Mouse (Mus musculus) bone marrow, adult 2 months (tissue): Measurements from ENCODE around the gene 9330159F19Rik.

Source experiments
- CTCF ChIP-seq: fragments of 200-500 bp; IDR thresholded peaks from 2 replicates; pipeline ENCODE4 v1.5.1; 2011; ENCODE audit warnings: low read length, control low read depth; ENCODE audit not compliant: control insufficient read depth, insufficient read depth
- POLR2A ChIP-seq: fragments of 200-500 bp; IDR thresholded peaks from 2 replicates; pipeline ENCODE4 v1.6.1; 2011; ENCODE audit warnings: low read depth, mild to moderate bottlenecking, control low read depth, low read length, borderline replicate concordance; ENCODE audit not compliant: control insufficient read depth

GRCm38 (mm10) chr10:29178003-29178402, 33.4 kb upstream of the 9330159F19Rik start:
- no peak for TF ChIP-seq CTCF
- TF ChIP-seq POLR2A, result no peak
